Mouse (Mus musculus): ENCODE results near the gene Poc1a. TPM values are rescaled to one million over a fixed set of nuclear protein-coding genes. Genes with fewer than 3 reads are reported as not detected.
A peak's percentile ranks its signal among the peaks of the same experiment; 100 is the strongest.

The Poc1a gene
- total RNA-seq, 2 experiments from 2014 or later: 3.5 to 10.6 TPM

GRCm38 (mm10) chr9:106378753-106379152 is 97.9 kb downstream of the Poc1a start:
- no peak for ATAC-seq (replicated peaks; ENCODE audit: low FRiP score, poor library complexity, severe bottlenecking)

GRCm38 (mm10) chr9:106386181-106386864 is 105.5 kb downstream of the Poc1a start:
- no peak for ATAC-seq (replicated peaks; ENCODE audit: low FRiP score, poor library complexity, severe bottlenecking)

- ATAC-seq (replicated peaks; ENCODE audit: low FRiP score, poor library complexity, severe bottlenecking): no peak
Measured at GRCm38 (mm10) chr9:106392828-106393527, 112.1 kb downstream of the Poc1a start.

GRCm38 (mm10) chr9:106393548-106393947 is 112.7 kb downstream of the Poc1a start:
- ATAC-seq (replicated peaks; ENCODE audit: low FRiP score, poor library complexity, severe bottlenecking): no peak

- ATAC-seq (replicated peaks; ENCODE audit: low FRiP score, poor library complexity, severe bottlenecking): no peak
Measured at GRCm38 (mm10) chr9:106394649-106395602, 114.1 kb downstream of the Poc1a start.

- ATAC-seq (replicated peaks; ENCODE audit: low FRiP score, poor library complexity, severe bottlenecking): peak; percentile 39
Measured at GRCm38 (mm10) chr9:106397733-106398132, 116.9 kb downstream of the Poc1a start.

GRCm38 (mm10) chr9:106398667-106399311 is 117.9 kb downstream of the Poc1a start:
- peak; percentile 84 for ATAC-seq (replicated peaks; ENCODE audit: low FRiP score, poor library complexity, severe bottlenecking)

- no peak for ATAC-seq (replicated peaks; ENCODE audit: low FRiP score, poor library complexity, severe bottlenecking)
Measured at GRCm38 (mm10) chr9:106399808-106400207, 118.9 kb downstream of the Poc1a start.

Other genes with a start within 250 kb of the Poc1a start
- not detected in 2 replicates for gene Col6a4, start 184.3 kb upstream of the Poc1a start, total RNA-seq (2015; ENCODE audit: low replicate concordance)
- not detected in 2 replicates for gene Col6a4, start 184.3 kb upstream of the Poc1a start, total RNA-seq (2017; ENCODE audit: low replicate concordance)
- 0.84 TPM in 1 of 2 replicates, not detected in the other for gene Glyctk, start 122.9 kb upstream of the Poc1a start, total RNA-seq (2015; ENCODE audit: low replicate concordance)
- 0.60 TPM in 1 of 2 replicates, not detected in the other for gene Glyctk, start 122.9 kb upstream of the Poc1a start, total RNA-seq (2017; ENCODE audit: low replicate concordance)
- 16.5 and 18.6 TPM in 2 replicates for gene Wdr82, start 110.1 kb upstream of the Poc1a start, total RNA-seq (2015; ENCODE audit: low replicate concordance)
- gene Wdr82, start 110.1 kb upstream of the Poc1a start, total RNA-seq (2017; ENCODE audit: low replicate concordance): 19.7 and 23.3 TPM in 2 replicates
- 6.9 and 11.7 TPM in 2 replicates for gene Ppm1m, start 81.3 kb upstream of the Poc1a start, total RNA-seq (2015; ENCODE audit: low replicate concordance)
- gene Ppm1m, start 81.3 kb upstream of the Poc1a start, total RNA-seq (2017; ENCODE audit: low replicate concordance): 9.0 and 17.0 TPM in 2 replicates
- gene Twf2, start 78.0 kb upstream of the Poc1a start, total RNA-seq (2015; ENCODE audit: low replicate concordance): 11.7 and 20.5 TPM in 2 replicates
- gene Twf2, start 78.0 kb upstream of the Poc1a start, total RNA-seq (2017; ENCODE audit: low replicate concordance): 18.5 and 25.8 TPM in 2 replicates
- 5.0 and 6.1 TPM in 2 replicates for gene Tlr9, start 58.5 kb upstream of the Poc1a start, total RNA-seq (2015; ENCODE audit: low replicate concordance)
- 0.56 and 1.9 TPM in 2 replicates for gene Tlr9, start 58.5 kb upstream of the Poc1a start, total RNA-seq (2017; ENCODE audit: low replicate concordance)
- 72.5 and 82.2 TPM in 2 replicates for gene Alas1, start 32.4 kb upstream of the Poc1a start, total RNA-seq (2015; ENCODE audit: low replicate concordance)
- gene Alas1, start 32.4 kb upstream of the Poc1a start, total RNA-seq (2017; ENCODE audit: low replicate concordance): 51.7 and 126 TPM in 2 replicates
- gene Dusp7, start 87.6 kb downstream of the Poc1a start, total RNA-seq (2015; ENCODE audit: low replicate concordance): 17.5 and 19.9 TPM in 2 replicates
- gene Dusp7, start 87.6 kb downstream of the Poc1a start, total RNA-seq (2017; ENCODE audit: low replicate concordance): 3.3 and 4.3 TPM in 2 replicates
- gene Rpl29, start 148.4 kb downstream of the Poc1a start, total RNA-seq (2015; ENCODE audit: low replicate concordance): 553 and 845 TPM in 2 replicates
- gene Rpl29, start 148.4 kb downstream of the Poc1a start, total RNA-seq (2017; ENCODE audit: low replicate concordance): 192 and 282 TPM in 2 replicates
- 0.77 and 4.2 TPM in 2 replicates for gene Acy1, start 157.3 kb downstream of the Poc1a start, total RNA-seq (2015; ENCODE audit: low replicate concordance)
- 4.5 and 7.4 TPM in 2 replicates for gene Acy1, start 157.3 kb downstream of the Poc1a start, total RNA-seq (2017; ENCODE audit: low replicate concordance)
- gene Abhd14b, start 166.4 kb downstream of the Poc1a start, total RNA-seq (2015; ENCODE audit: low replicate concordance): 2.5 TPM in 1 of 2 replicates, not detected in the other
- 0.26 TPM in 1 of 2 replicates, not detected in the other for gene Abhd14b, start 166.4 kb downstream of the Poc1a start, total RNA-seq (2017; ENCODE audit: low replicate concordance)
- 0.77 and 7.3 TPM in 2 replicates for gene Abhd14a, start 166.6 kb downstream of the Poc1a start, total RNA-seq (2015; ENCODE audit: low replicate concordance)
- 0.84 and 3.2 TPM in 2 replicates for gene Abhd14a, start 166.6 kb downstream of the Poc1a start, total RNA-seq (2017; ENCODE audit: low replicate concordance)
- not detected in 2 replicates for gene Pcbp4, start 172.2 kb downstream of the Poc1a start, total RNA-seq (2015; ENCODE audit: low replicate concordance)
- gene Pcbp4, start 172.2 kb downstream of the Poc1a start, total RNA-seq (2017; ENCODE audit: low replicate concordance): not detected in 2 replicates
- gene Gpr62, start 184.9 kb downstream of the Poc1a start, total RNA-seq (2015; ENCODE audit: low replicate concordance): not detected in 2 replicates
- not detected in 2 replicates for gene Gpr62, start 184.9 kb downstream of the Poc1a start, total RNA-seq (2017; ENCODE audit: low replicate concordance)
- gene Rrp9, start 194.9 kb downstream of the Poc1a start, total RNA-seq (2015; ENCODE audit: low replicate concordance): 3.5 and 4.6 TPM in 2 replicates
- gene Rrp9, start 194.9 kb downstream of the Poc1a start, total RNA-seq (2017; ENCODE audit: low replicate concordance): 5.7 and 6.4 TPM in 2 replicates
- 1.7 and 7.3 TPM in 2 replicates for gene Parp3, start 195.9 kb downstream of the Poc1a start, total RNA-seq (2015; ENCODE audit: low replicate concordance)
- gene Parp3, start 195.9 kb downstream of the Poc1a start, total RNA-seq (2017; ENCODE audit: low replicate concordance): 1.4 and 7.4 TPM in 2 replicates
- not detected in 2 replicates for gene Iqcf1, start 218.9 kb downstream of the Poc1a start, total RNA-seq (2015; ENCODE audit: low replicate concordance)
- gene Iqcf1, start 218.9 kb downstream of the Poc1a start, total RNA-seq (2017; ENCODE audit: low replicate concordance): not detected in 2 replicates
- not detected in 2 replicates for gene Iqcf5, start 233.5 kb downstream of the Poc1a start, total RNA-seq (2015; ENCODE audit: low replicate concordance)
- gene Iqcf5, start 233.5 kb downstream of the Poc1a start, total RNA-seq (2017; ENCODE audit: low replicate concordance): not detected in 2 replicates